Mouse (Mus musculus): ENCODE results near the gene Zfand5. TPM values are rescaled to one million over a fixed set of nuclear protein-coding genes. Genes with fewer than 3 reads are reported as not detected.
"Not testable (repeated sequence)": the region's sequence is repeated elsewhere in the genome, so short reads cannot be mapped to it uniquely, and the experiment has no call there.

Gene Zfand5
- polyA plus RNA-seq (2015; fragmentation: Nextera tagmentation; extraction: Ambion mirVana) = 94.9 and 100 TPM in 2 replicates

DNA sequence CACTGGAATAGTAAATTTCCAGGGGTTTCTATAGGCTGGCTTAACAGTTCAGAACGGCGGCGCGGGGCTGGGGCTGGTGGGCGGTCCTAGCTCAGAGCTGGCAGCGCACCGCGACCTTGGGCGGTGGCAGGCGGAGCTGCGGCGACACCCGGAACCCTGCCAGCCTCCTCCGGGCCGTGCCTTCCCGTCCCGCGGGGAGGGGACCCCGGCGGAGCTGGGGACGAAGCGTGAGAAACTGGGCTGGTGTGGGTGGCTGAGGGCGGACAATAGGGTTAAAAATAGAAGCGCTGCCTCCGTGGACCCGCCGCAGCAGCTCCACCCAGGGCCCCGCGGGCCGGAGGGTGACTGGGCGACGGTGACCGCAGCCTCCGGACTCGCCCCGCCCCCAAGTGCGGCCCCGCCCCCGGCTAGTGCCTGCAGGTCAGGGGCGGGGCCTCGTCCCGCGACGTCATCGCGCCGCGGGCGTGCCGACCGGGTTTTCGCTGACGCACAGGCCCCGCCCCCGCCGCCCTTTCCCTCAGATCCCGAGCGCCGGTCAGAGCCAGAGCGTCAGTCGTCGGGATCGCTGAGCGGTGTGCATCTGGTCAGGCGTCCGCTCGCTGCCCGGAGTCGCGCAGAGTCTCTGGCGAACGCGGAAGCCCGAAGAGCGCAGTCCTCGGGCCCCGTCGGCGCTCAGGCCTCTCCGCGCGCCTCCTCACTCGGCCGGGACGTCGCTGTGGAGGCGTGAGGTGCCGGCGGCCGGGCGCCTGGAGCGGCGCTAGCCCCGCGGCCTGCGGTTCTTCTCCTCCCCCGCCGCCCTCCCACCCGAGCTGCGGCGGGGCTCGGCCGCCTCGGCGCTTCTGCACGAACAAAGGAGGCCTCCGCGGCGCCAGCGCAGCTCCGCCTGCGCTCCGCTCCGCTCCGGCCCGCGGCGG lies at the start of gene Zfand5:
Gene Zfand5, plus strand, starts transcription at position 538 of the 914 bp plus-strand sequence.
- Histone ChIP-seq H3K4me1 (peaks cover 22% of the 10 kb centered on the region), H3K27ac (peak within 1 kb of the TSS; percentile 100), H3K9me3 (no peaks in the 10 kb centered on the region), H3K9ac (peak within 1 kb of the TSS; percentile 99), H3K36me3 (peaks cover 7% of the 10 kb centered on the region), H3K4me3 (peak within 1 kb of the TSS; percentile 95), H3K4me2 (replicated peaks) (peak within 1 kb of the TSS; percentile 76), H3K27me3 (no peaks in the 10 kb centered on the region)
- WGBS = under 1% methylated on average over 82 of the region's 118 CpGs
- ATAC-seq (ENCODE audit: low FRiP score, low read depth) = peak; percentile 95

DNA sequence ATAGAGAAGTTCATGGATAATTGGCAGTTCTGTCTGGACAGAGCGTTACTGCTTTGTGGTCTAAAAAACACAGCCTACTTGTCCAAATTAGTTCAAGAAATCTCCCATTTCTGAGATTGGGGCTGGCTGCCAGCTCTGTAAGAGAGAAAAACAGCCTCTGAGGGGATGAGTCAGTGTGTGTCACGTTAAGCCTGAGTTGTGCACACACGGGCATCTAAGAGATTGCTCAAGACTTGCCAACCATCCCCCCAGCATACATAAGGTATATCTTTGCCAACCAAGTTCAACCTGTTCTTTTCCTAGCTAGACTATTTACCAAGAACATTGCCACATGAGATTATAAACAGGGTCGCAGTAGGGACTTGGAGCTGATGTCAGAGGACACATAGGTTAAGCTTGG lies 44.9 kb upstream of the Zfand5 start:
- H3K4me3 ChIP-seq = no peak overlapping the region
- WGBS = 76% methylated on average over 4 of the region's 4 CpGs
- no peak for ATAC-seq (ENCODE audit: low FRiP score, low read depth)
- H3K9me3 ChIP-seq = no peaks in the 10 kb centered on the region
- no peak overlapping the region for H3K4me2 ChIP-seq (replicated peaks)
- no peaks in the 10 kb centered on the region for H3K36me3 ChIP-seq
- no peaks in the 10 kb centered on the region for H3K27me3 ChIP-seq
- H3K4me1 ChIP-seq = no peaks in the 10 kb centered on the region
- no peak overlapping the region for H3K9ac ChIP-seq
- H3K27ac ChIP-seq = no peak overlapping the region

DNA sequence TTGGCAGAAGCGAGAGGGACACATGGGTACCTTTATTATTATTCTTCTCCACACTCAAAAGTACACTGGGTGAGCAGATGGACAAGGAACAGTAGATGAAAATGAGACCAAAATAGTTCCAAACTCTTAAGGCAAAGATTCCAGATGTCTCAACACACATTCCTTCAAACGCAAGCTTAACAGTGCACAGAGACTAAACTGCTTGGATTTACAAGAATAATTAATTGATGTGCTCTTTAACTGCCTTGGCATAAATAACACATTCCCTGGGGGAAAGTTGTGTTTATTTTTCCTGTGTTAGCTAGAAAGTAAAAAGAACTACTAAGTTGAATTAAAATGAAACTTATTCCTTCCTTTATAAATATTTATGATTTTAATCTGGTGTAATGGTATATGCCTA lies 44.3 kb upstream of the Zfand5 start:
- Histone ChIP-seq H3K36me3 (no peaks in the 10 kb centered on the region), H3K4me3 (no peak overlapping the region), H3K4me2 (replicated peaks) (no peak overlapping the region), H3K9ac (no peak overlapping the region), H3K27ac (no peak overlapping the region), H3K9me3 (no peaks in the 10 kb centered on the region), H3K4me1 (no peaks in the 10 kb centered on the region), H3K27me3 (no peaks in the 10 kb centered on the region)
- 30% methylated on average over 2 of the region's 2 CpGs for WGBS
- ATAC-seq (ENCODE audit: low FRiP score, low read depth) = no peak

DNA sequence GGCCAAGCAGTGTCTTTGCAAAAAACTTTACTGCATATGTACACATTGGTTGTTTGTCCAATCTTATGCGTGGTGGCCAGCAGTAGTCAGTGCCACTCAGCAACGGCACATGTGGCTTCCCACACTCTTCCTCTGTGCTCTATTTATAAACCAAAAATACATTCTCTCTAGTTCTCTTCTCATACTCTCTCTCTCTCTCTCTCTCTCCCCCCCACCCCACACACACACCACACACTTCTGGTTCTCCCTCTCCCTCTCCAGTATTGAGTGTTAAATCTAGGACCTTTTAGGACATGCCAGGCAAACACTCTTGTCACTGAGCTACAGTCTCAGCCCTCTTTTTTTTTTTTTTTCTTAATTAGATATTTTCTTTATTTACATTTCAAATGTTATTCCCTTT lies 23.3 kb upstream of the Zfand5 start:
- H3K4me2 ChIP-seq (replicated peaks); ATAC-seq (ENCODE audit: low FRiP score, low read depth); H3K4me3 ChIP-seq; H3K4me1 ChIP-seq; H3K27me3 ChIP-seq; H3K36me3 ChIP-seq; H3K9me3 ChIP-seq; H3K9ac ChIP-seq; H3K27ac ChIP-seq: not testable (repeated sequence)
- 87% methylated on average over 2 of the region's 2 CpGs for WGBS

DNA sequence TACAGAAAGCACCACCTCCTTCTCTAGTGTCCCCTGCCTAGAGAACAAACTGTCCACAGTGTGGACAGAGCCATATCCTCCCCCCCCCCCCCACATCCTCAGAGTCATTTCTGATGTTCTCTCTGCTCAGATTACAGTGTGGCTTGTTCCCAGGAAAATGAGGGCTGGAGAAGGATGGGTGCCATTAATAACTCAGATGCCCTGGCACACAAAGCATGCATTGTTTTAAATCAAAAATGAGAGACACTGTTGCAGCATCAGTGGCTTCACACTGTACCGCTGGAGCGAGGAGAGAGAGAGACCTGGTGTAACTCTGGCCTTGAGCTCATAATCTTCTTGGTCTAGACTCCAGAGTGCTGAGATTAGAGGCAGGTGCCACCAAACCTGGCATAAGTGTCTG lies 18.2 kb upstream of the Zfand5 start:
- 87% methylated on average over 2 of the region's 2 CpGs for WGBS
- Histone ChIP-seq H3K4me2 (replicated peaks) (no peak overlapping the region), H3K4me3 (no peak overlapping the region), H3K9ac (no peak overlapping the region), H3K27ac (no peak overlapping the region), H3K27me3 (no peaks in the 10 kb centered on the region), H3K36me3 (no peaks in the 10 kb centered on the region), H3K9me3 (no peaks in the 10 kb centered on the region), H3K4me1 (no peaks in the 10 kb centered on the region)
- no peak for ATAC-seq (ENCODE audit: low FRiP score, low read depth)

DNA sequence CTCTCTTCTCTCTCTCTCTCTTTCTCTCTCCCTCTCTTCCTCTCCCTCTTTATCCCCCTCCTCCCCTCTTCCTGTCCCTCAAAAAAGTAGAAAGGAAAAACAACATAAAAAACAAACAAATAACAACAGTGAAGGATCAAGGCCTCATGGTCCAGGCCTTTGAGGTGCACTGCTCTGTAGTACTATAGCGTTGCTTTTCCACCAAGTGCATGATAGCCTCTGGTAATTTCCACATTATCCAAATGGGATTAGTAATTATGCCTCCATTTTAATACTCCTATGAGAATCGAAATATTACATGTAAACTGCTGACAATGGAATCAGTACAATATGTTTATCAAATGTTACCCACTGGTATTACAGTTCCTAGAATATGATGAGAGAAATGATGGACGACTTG lies 16.2 kb upstream of the Zfand5 start:
- Histone ChIP-seq H3K4me1 (no peaks in the 10 kb centered on the region), H3K36me3 (no peaks in the 10 kb centered on the region), H3K4me3 (no peak overlapping the region), H3K4me2 (replicated peaks) (no peak overlapping the region), H3K9me3 (no peaks in the 10 kb centered on the region), H3K9ac (no peak overlapping the region), H3K27ac (no peak overlapping the region), H3K27me3 (no peaks in the 10 kb centered on the region)
- no peak for ATAC-seq (ENCODE audit: low FRiP score, low read depth)
- 85% methylated on average over 3 of the region's 3 CpGs for WGBS

DNA sequence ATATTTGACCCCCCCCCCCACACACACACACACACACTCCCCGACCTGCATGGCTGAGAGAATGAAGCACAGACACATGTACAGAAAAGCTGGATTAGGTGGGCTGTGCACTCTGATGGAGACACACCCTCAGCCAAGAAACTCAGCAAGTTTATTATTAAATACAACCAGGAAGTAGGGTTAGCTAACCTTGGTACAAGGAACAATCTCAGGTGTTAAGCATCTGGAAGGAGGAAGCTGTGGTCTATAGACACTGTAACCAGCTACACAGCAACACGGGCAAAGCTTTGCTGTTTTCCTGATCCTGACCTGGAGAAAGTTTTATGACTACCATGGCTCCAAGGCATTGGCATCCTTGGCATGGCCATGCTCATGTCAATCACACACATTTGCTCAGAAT lies 12.6 kb upstream of the Zfand5 start:
- no peaks in the 10 kb centered on the region for H3K9me3 ChIP-seq
- WGBS = 74% methylated on average over 2 of the region's 2 CpGs
- H3K4me1 ChIP-seq = no peaks in the 10 kb centered on the region
- no peak overlapping the region for H3K9ac ChIP-seq
- H3K4me2 ChIP-seq (replicated peaks) = no peak overlapping the region
- H3K4me3 ChIP-seq = no peak overlapping the region
- no peak for ATAC-seq (ENCODE audit: low FRiP score, low read depth)
- no peaks in the 10 kb centered on the region for H3K27me3 ChIP-seq
- H3K27ac ChIP-seq = no peak overlapping the region
- H3K36me3 ChIP-seq = no peaks in the 10 kb centered on the region

DNA sequence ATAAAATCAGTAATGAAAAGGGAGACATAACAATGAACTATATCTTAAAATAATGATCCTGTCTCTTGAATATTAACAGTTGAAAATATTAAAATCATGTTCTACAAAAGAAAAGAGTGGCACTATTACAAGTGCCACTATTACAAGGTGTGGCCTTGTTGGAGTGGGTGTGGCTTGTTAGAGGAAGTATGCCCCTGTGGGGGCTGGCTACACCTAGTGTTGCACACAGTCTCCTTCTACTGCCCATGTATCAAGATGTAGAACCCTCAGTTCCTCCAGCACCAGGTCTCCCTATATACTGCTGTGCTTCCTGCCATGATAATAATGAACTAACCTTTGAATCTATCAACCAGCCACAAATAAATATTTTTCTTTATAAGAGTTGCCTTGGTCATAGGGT lies 11.8 kb upstream of the Zfand5 start:
- H3K4me3 ChIP-seq = no peak overlapping the region
- ATAC-seq (ENCODE audit: low FRiP score, low read depth) = no peak
- H3K9me3 ChIP-seq = no peaks in the 10 kb centered on the region
- H3K4me2 ChIP-seq (replicated peaks) = no peak overlapping the region
- no peaks in the 10 kb centered on the region for H3K27me3 ChIP-seq
- no peaks in the 10 kb centered on the region for H3K4me1 ChIP-seq
- no peaks in the 10 kb centered on the region for H3K36me3 ChIP-seq
- H3K9ac ChIP-seq = no peak overlapping the region
- no peak overlapping the region for H3K27ac ChIP-seq

DNA sequence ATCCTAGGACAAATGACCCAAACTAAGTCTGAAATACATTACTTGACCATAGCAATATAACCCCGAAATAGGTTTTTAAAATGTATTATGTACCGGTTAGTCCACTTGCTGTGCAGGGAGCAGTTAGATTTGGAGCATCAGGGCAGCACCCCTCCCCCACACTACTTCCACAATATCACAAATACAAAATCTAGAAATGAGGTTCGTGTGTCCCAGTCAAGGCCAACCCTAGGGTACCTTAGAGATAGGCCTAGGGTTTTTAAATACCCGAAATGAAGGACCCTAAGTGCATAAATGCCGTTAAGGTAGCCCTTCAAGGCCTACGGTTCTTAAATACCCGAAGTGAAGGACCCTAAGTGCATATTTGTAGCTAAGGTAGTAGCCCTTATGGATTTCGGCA lies 892 bp upstream of the Zfand5 start:
- Histone ChIP-seq H3K27ac (peak overlapping the region; percentile 100), H3K36me3 (no peaks in the 10 kb centered on the region), H3K9ac (peak overlapping the region; percentile 99), H3K9me3 (no peaks in the 10 kb centered on the region), H3K4me3 (peak overlapping the region; percentile 95), H3K4me2 (replicated peaks) (peak overlapping the region; percentile 72), H3K4me1 (peaks cover 19% of the 10 kb centered on the region), H3K27me3 (no peaks in the 10 kb centered on the region)
- WGBS = 29% methylated on average over 8 of the region's 8 CpGs
- no peak for ATAC-seq (ENCODE audit: low FRiP score, low read depth)

DNA sequence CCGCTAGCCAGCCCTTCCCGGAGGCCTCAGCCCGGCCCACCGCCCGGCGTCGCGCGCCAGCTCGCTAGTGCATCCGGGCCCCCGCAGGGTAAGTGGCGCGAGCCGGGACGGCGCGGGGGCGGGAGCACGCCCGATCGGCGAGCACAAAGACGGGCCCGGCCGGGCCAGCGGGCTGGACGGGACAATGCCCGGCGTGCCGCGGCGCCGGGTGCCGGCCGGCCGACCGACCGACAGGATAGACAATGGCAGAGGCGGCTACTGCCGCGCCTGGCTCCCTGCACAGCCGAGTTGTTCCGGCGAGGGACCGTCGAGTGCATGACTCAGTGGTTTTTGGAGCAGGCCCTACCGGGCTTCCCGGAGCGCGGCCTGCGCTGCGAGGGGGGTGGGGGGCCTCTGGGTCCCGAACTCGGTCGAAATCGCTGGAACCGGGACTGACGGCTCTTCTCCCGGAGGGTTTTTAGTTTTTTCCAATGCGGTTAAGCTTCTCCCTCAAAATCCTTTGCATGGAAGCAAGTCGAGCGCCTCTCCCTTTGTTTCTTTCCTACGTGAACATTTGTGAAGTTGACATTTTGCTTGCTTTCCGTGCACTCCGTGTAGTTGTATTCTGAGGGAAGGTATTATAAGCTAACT lies 692 bp downstream of the Zfand5 start:
- under 1% methylated on average over 66 of the region's 66 CpGs for WGBS
- peaks cover 22% of the 10 kb centered on the region for H3K4me1 ChIP-seq
- H3K27ac ChIP-seq = peak overlapping the region; percentile 100
- peak overlapping the region; percentile 99 for H3K9ac ChIP-seq
- no peaks in the 10 kb centered on the region for H3K9me3 ChIP-seq
- H3K36me3 ChIP-seq = peaks cover 13% of the 10 kb centered on the region
- H3K27me3 ChIP-seq = no peaks in the 10 kb centered on the region
- peak; percentile 18 for ATAC-seq (ENCODE audit: low FRiP score, low read depth)
- H3K4me2 ChIP-seq (replicated peaks) = peak overlapping the region; percentile 76
- peak overlapping the region; percentile 95 for H3K4me3 ChIP-seq

DNA sequence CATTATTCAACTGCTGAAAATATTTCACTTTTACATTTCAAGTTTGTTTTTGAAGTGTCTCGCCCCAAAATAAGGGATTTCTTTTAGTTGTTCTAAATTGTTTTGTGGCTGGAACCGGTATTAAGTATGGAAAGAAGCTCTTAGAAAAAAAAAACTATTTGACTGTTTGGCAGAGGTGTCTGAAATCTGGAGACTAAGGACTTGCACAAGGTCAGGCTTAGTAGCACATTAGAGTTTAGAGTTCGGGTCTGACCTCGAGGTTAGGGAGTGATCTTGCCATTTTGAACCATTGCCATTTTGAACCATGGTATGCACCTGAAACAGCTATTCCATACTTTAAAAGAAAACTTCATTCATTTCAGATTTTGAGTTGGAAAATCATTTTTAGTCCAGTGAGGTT lies 1.4 kb downstream of the Zfand5 start:
- Histone ChIP-seq H3K27me3 (no peaks in the 10 kb centered on the region), H3K4me2 (replicated peaks) (peak overlapping the region; percentile 76), H3K4me1 (peaks cover 22% of the 10 kb centered on the region), H3K36me3 (peaks cover 17% of the 10 kb centered on the region), H3K9ac (peak overlapping the region; percentile 46), H3K27ac (no peak overlapping the region), H3K9me3 (no peaks in the 10 kb centered on the region), H3K4me3 (peak overlapping the region; percentile 95)
- ATAC-seq (ENCODE audit: low FRiP score, low read depth) = no peak
- 1% methylated on average over 4 of the region's 4 CpGs for WGBS

DNA sequence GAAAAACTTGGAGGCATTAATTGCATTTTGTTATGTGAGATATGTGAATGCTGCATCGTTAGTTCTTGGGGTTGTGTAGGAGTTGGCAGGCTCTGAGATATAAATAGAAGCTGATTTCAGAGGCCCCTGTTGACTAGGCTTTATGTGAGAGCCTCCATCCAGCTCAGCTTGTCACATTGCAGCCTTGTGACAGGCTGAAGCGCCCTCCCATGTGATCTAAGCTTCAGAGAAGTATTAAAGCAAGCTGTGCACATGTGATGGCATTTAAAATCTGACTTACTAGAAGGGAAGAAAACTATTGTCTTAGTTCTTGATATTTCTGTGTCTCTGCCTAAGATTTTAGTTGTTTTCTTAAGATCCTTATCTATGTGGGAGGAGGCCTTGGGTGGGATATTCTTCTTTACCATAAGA lies 2.1 kb downstream of the Zfand5 start:
- peak overlapping the region; percentile 76 for H3K4me2 ChIP-seq (replicated peaks)
- no peaks in the 10 kb centered on the region for H3K27me3 ChIP-seq
- no peak for ATAC-seq (ENCODE audit: low FRiP score, low read depth)
- peak overlapping the region; percentile 95 for H3K4me3 ChIP-seq
- no peak overlapping the region for H3K27ac ChIP-seq
- peaks cover 19% of the 10 kb centered on the region for H3K36me3 ChIP-seq
- peaks cover 22% of the 10 kb centered on the region for H3K4me1 ChIP-seq
- H3K9me3 ChIP-seq = no peaks in the 10 kb centered on the region
- peak overlapping the region; percentile 46 for H3K9ac ChIP-seq
- WGBS = 1% methylated on average over 2 of the region's 2 CpGs

Measured in limb, embryonic 13.5 days (tissue).